Mouse (Mus musculus) myocyte (in vitro differentiated cells): ENCODE measurements at regions not wholly inside any gene's neighbourhood (a gene's known extent, or its start where the extent isn't known, plus 50 kb on each side); places are given as distances from the start of the nearest gene placed in this dataset.

Source experiments
- E2F4 ChIP-seq: IDR thresholded peaks from one replicate; pipeline ENCODE4 v1.6.1; 2011; ENCODE audit warnings: mild to moderate bottlenecking, control low read depth, moderate library complexity; ENCODE audit not compliant: insufficient read depth
- MAX ChIP-seq: IDR thresholded peaks from one replicate; pipeline ENCODE4 v1.6.1; 2011; ENCODE audit warnings: low read depth, mild to moderate bottlenecking, control low read depth
- POLR2A ChIP-seq: IDR thresholded peaks from one replicate; pipeline ENCODE4 v1.6.1; 2011; ENCODE audit warnings: low read depth, mild to moderate bottlenecking, control low read depth, moderate library complexity; ENCODE audit not compliant: insufficient read length
- TCF12 ChIP-seq: IDR thresholded peaks from one replicate; pipeline ENCODE4 v1.6.1; 2011; ENCODE audit warnings: mild to moderate bottlenecking, control low read depth; ENCODE audit not compliant: poor library complexity, insufficient read depth, severe bottlenecking
- USF1 ChIP-seq: IDR thresholded peaks from one replicate; pipeline ENCODE4 v1.6.1; 2011; ENCODE audit warnings: low read depth, mild to moderate bottlenecking, control low read depth, moderate library complexity

DNA sequence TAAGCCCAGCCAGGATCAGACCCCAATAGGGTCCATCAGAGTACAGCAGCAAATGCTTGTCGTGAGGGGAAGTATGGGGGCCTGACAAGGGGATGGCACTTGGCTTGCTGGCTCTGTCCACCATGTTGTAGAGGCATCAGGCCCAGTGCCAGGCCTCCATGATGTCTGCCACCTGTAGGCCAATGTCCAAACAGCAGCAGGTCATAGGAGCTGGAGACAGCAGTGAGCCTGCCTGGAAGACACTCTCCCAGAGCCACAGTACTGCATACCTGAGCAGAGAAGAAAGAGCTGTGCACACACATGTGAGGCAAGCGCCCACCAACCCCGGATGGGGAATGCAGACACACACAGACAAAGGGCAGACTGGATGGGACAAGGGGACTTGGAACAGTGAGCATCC is 55.4 kb upstream of the Slc22a12 start:
- no peak for TF ChIP-seq MAX
- no peak for TF ChIP-seq E2F4
- TF ChIP-seq POLR2A: no peak
- no peak for TF ChIP-seq TCF12
- no peak for TF ChIP-seq USF1
